Mouse (Mus musculus) forebrain, postnatal 0 days (tissue): ENCODE measurements around the gene Vamp5. TPM values are rescaled to one million over a fixed set of nuclear protein-coding genes. Genes with fewer than 3 reads are reported as not detected.

Source experiments
- ATAC-seq: fragments of 200-750 bp; cut with Nextera tagmentation; 2 replicates; pipeline ENCODE4 v1.8.0; 2017; ENCODE audit warnings: mild to moderate bottlenecking, moderate library complexity
- DNase-seq: peaks from one replicate; pipeline ENCODE4 v3.0.0-alpha.2; 2015
- H3K27ac ChIP-seq: fragments of 300-500 bp; sonication (generic); 2 replicates; pipeline ENCODE4 v1.5.1; 2014; ENCODE audit warnings: low read depth, mild to moderate bottlenecking, antibody characterized with exemption, low read length, moderate library complexity, mixed read lengths
- H3K27me3 ChIP-seq: fragments of 300-500 bp; sonication (generic); 2 replicates; pipeline ENCODE4 v1.6.1; 2014; ENCODE audit warnings: mild to moderate bottlenecking, low read length, mixed read lengths; ENCODE audit not compliant: insufficient read depth
- H3K36me3 ChIP-seq: fragments of 300-500 bp; sonication (generic); 2 replicates; pipeline ENCODE4 v1.6.1; 2014; ENCODE audit warnings: mild to moderate bottlenecking, moderate library complexity; ENCODE audit not compliant: insufficient read depth
- H3K4me1 ChIP-seq: fragments of 300-500 bp; sonication (generic); 2 replicates; pipeline ENCODE4 v1.6.1; 2014; ENCODE audit warnings: antibody characterized with exemption; ENCODE audit not compliant: insufficient read depth
- H3K4me2 ChIP-seq: fragments of 300-500 bp; sonication (generic); 2 replicates; pipeline ENCODE4 v1.6.1; 2014; ENCODE audit warnings: low read depth, mild to moderate bottlenecking, moderate library complexity
- H3K4me3 ChIP-seq: fragments of 300-500 bp; sonication (generic); 2 replicates; pipeline ENCODE4 v1.5.1; 2014; ENCODE audit warnings: low read depth, low read length, mixed read lengths
- H3K9ac ChIP-seq: fragments of 300-500 bp; sonication (generic); 2 replicates; pipeline ENCODE4 v1.6.1; 2014; ENCODE audit warnings: mild to moderate bottlenecking
- H3K9me3 ChIP-seq: fragments of 300-500 bp; sonication (generic); 2 replicates; pipeline ENCODE4 v1.6.1; 2016; ENCODE audit warnings: low read length
- CTCF ChIP-seq: sonication (generic); IDR thresholded peaks from 2 replicates; pipeline ENCODE4 v1.5.1; 2016; ENCODE audit warnings: antibody characterized with exemption, control low read depth, low read depth
- WGBS: fragments of 180-500 bp; shearing (Covaris S2); extraction: QIAGEN DNeasy Blood & Tissue Kit; methylation state at CpG from one replicate; pipeline ENCODE4 v1.1.7; 2014; 5-methylcytosine and 5-hydroxymethylcytosine counted together
- polyA plus RNA-seq: library from polyadenylated mRNA; unstranded; fragments of >200 nt; fragmentation: Nextera tagmentation; extraction: Ambion mirVana; gene quantifications from 2 replicates; pipeline ENCODE4 v1.2.1, GENCODE M21; 2015
- total RNA-seq: library from RNA; depleted of rRNA; stranded (reverse); fragments of >200 nt; gene quantifications from 2 replicates; pipeline ENCODE4 v1.2.3, GENCODE M21; 2014; rRNA removed

The Vamp5 gene
- total RNA-seq: 12.7 and 17.1 TPM in 2 replicates
- 11.6 and 13.1 TPM in 2 replicates for polyA plus RNA-seq

DNA sequence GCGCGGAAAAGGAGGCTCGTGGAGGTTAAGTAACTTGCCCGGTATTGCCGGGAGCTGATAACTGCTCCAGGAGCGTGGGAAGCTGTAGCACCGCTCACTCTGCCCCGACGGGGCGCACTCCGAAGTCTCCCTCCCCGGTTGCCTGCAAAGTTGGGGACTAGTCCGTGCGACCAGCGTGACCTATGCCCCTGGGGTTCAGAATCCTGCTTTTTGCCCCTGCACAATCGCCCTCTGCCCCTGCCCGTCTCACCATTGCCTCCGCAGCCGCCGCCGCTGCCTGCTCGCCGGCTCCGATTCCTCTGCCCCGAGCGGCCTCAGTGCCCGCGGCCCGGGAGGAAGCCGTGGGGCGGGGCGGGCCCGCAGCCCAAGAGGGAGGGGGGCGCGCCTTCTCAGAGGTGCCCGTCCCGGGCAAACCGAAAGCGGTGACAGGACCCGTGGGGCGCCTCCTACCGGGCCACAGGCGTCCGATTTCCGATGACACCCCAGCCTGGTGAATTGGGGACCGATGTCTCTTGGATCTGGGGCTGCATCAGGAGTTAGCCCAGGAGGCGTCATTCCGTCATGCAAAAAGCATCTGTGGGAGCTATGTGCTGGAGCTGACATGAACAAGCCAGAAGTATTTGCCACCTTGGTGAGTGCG is at the start of gene Vamp5:
Vamp5 (minus strand) TSS at position 338 of the 640 bp plus-strand sequence.
- peak; percentile 34 for TF ChIP-seq CTCF
- peak within 1 kb of the TSS; percentile 49 for H3K4me2 ChIP-seq
- H3K9me3 ChIP-seq: no peaks in the 10 kb centered on the region
- H3K4me3 ChIP-seq: peak within 1 kb of the TSS; percentile 34
- no peaks in the 10 kb centered on the region for H3K4me1 ChIP-seq
- WGBS: 2% methylated on average over 47 of the region's 49 CpGs
- peak; percentile 61 for ATAC-seq
- peak within 1 kb of the TSS; percentile 14; the same call in 1 of the 2 replicates for H3K9ac ChIP-seq
- H3K27ac ChIP-seq: no peak within 1 kb of the TSS
- no peaks in the 10 kb centered on the region for H3K36me3 ChIP-seq
- H3K27me3 ChIP-seq: no peaks in the 10 kb centered on the region
- no peak for DNase-seq

DNA sequence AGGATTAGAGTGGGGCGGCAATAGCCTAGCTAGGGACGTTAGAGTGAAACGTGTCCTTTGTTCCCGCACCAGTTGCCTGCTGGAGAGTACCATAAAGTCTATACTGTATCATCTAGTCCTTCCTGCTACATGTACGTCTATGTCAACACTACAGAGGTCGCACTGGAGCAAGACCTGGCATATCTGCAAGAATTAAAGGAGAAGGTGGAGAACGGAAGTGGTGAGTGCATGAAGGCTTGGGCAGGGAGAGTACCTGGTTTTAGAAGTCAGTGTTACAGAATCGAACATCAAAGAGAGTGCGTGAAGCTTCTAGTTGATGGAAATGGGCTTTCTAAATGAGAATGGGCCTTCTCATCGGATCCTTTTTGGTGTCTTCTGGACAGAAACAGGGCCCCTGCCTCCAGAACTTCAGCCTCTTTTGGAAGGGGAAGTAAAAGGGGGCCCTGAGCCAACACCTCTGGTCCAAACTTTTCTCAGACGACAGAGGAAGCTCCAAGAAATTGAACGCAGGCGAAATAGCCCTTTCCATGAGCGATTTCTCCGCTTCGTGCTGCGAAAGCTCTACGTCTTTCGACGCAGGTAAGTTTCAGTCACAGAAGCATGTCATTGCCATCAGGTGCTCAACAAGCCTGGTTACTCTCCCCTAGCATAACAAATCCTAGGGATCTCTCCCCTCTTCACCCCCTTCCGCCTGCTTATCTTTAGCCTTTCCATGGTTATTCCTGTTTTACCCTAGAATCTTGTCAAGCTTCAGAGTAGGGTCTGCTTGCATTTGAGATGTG is 49.0 kb upstream of the Vamp5 start:
- H3K9me3 ChIP-seq: no peaks in the 10 kb centered on the region
- peaks cover 65% of the 10 kb centered on the region for H3K36me3 ChIP-seq
- H3K4me1 ChIP-seq: no peaks in the 10 kb centered on the region
- H3K9ac ChIP-seq: no peak overlapping the region
- H3K4me3 ChIP-seq: no peak overlapping the region
- ATAC-seq: no peak
- WGBS: 87% methylated on average over 21 of the region's 21 CpGs
- TF ChIP-seq CTCF: no peak
- no peak overlapping the region for H3K4me2 ChIP-seq
- DNase-seq: no peak
- no peaks in the 10 kb centered on the region for H3K27me3 ChIP-seq
- no peak overlapping the region for H3K27ac ChIP-seq

DNA sequence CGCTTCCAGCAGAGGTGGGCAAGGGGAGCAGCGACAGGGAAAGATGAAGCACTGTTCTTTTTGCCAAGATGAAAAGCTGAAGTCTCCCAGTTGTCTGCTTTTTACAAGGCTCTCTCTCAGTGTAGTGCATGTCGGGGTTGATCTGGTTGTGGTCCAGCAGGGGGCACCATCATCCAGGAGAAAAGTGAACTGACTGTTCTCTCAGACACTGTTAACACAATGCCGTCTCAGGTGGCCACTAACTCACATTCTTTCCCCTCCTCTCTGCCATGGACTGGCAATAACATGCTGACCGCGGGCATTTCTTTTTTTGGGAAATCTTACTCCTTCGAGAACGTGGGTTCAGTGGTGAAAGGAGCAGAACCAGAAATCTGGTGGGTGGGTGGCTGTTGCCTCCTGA is 47.8 kb upstream of the Vamp5 start:
- Histone ChIP-seq H3K4me3 (no peak overlapping the region), H3K27ac (no peak overlapping the region), H3K4me2 (no peak overlapping the region), H3K9ac (no peak overlapping the region), H3K36me3 (peaks cover 66% of the 10 kb centered on the region), H3K27me3 (no peaks in the 10 kb centered on the region), H3K9me3 (no peaks in the 10 kb centered on the region), H3K4me1 (no peaks in the 10 kb centered on the region)
- WGBS: 30% methylated on average over 8 of the region's 8 CpGs
- ATAC-seq (peak; percentile 88), DNase-seq (peak; percentile 84)
- TF ChIP-seq CTCF: peak; percentile 88

- no peak for TF ChIP-seq CTCF
- ATAC-seq: no peak
- Histone ChIP-seq H3K4me3 (no peak overlapping the region), H3K27me3 (no peaks in the 10 kb centered on the region), H3K27ac (no peak overlapping the region), H3K9ac (no peak overlapping the region), H3K9me3 (no peaks in the 10 kb centered on the region), H3K36me3 (peaks cover 65% of the 10 kb centered on the region), H3K4me2 (no peak overlapping the region), H3K4me1 (no peaks in the 10 kb centered on the region)
- DNase-seq: no peak
- WGBS: 95% methylated on average over 11 of the region's 11 CpGs
Observed at GRCm38 (mm10) chr6:72425646-72426045, 45.4 kb upstream of the Vamp5 start.

GRCm38 (mm10) chr6:72420901-72421300 is 40.6 kb upstream of the Vamp5 start:
- no peaks in the 10 kb centered on the region for H3K4me1 ChIP-seq
- no peaks in the 10 kb centered on the region for H3K9me3 ChIP-seq
- WGBS: 96% methylated on average over 10 of the region's 10 CpGs
- no peak overlapping the region for H3K4me2 ChIP-seq
- peaks cover 59% of the 10 kb centered on the region for H3K36me3 ChIP-seq
- H3K27me3 ChIP-seq: no peaks in the 10 kb centered on the region
- TF ChIP-seq CTCF: no peak
- no peak overlapping the region for H3K27ac ChIP-seq
- no peak overlapping the region for H3K9ac ChIP-seq
- H3K4me3 ChIP-seq: no peak overlapping the region
- ATAC-seq (no peak), DNase-seq (no peak)

GRCm38 (mm10) chr6:72419806-72420205 is 39.5 kb upstream of the Vamp5 start:
- WGBS: 82% methylated on average over 1 of the region's 1 CpGs
- no peak overlapping the region for H3K4me2 ChIP-seq
- peaks cover 48% of the 10 kb centered on the region for H3K36me3 ChIP-seq
- H3K9me3 ChIP-seq: no peaks in the 10 kb centered on the region
- no peak overlapping the region for H3K9ac ChIP-seq
- no peak overlapping the region for H3K27ac ChIP-seq
- ATAC-seq (no peak), DNase-seq (no peak)
- H3K27me3 ChIP-seq: no peaks in the 10 kb centered on the region
- peaks cover 7% of the 10 kb centered on the region; the same call in 1 of the 2 replicates for H3K4me1 ChIP-seq
- no peak overlapping the region for H3K4me3 ChIP-seq
- no peak for TF ChIP-seq CTCF

- H3K27me3 ChIP-seq: no peaks in the 10 kb centered on the region
- H3K9me3 ChIP-seq: no peaks in the 10 kb centered on the region
- WGBS: 94% methylated on average over 4 of the region's 4 CpGs
- H3K4me2 ChIP-seq: no peak overlapping the region
- no peak for ATAC-seq
- no peak overlapping the region for H3K9ac ChIP-seq
- H3K27ac ChIP-seq: no peak overlapping the region
- H3K4me1 ChIP-seq: peaks cover 11% of the 10 kb centered on the region; the same call in 1 of the 2 replicates
- no peak for TF ChIP-seq CTCF
- H3K36me3 ChIP-seq: peaks cover 35% of the 10 kb centered on the region
- H3K4me3 ChIP-seq: no peak overlapping the region
- DNase-seq: no peak
Observed at GRCm38 (mm10) chr6:72418279-72418678, 38.0 kb upstream of the Vamp5 start.
